Mouse (Mus musculus): ENCODE measurements at regions not wholly inside any gene's neighbourhood (a gene's known extent, or its start where the extent isn't known, plus 50 kb on each side); places are given as distances from the start of the nearest gene placed in this dataset.

GRCm38 (mm10) chr9:83221866-83222265 is 75.4 kb upstream of the Hmgn3 start:
- TF ChIP-seq CTCF (IDR thresholded peaks at IDR 0.05; ENCODE audit: borderline replicate concordance, extremely low read depth, insufficient read depth, insufficient read length) (no peak), POLR2A (IDR thresholded peaks at IDR 0.05; ENCODE audit: borderline replicate concordance, extremely low read depth, insufficient read depth, insufficient read length, poor library complexity, severe bottlenecking) (no peak)
- DNase-seq (ENCODE audit: low read depth) = no peak

GRCm38 (mm10) chr9:83202583-83202982 is 56.1 kb upstream of the Hmgn3 start:
- DNase-seq (ENCODE audit: low read depth) = no peak
- TF ChIP-seq CTCF (IDR thresholded peaks at IDR 0.05; ENCODE audit: borderline replicate concordance, extremely low read depth, insufficient read depth, insufficient read length) (no peak), POLR2A (IDR thresholded peaks at IDR 0.05; ENCODE audit: borderline replicate concordance, extremely low read depth, insufficient read depth, insufficient read length, poor library complexity, severe bottlenecking) (no peak)

DNA sequence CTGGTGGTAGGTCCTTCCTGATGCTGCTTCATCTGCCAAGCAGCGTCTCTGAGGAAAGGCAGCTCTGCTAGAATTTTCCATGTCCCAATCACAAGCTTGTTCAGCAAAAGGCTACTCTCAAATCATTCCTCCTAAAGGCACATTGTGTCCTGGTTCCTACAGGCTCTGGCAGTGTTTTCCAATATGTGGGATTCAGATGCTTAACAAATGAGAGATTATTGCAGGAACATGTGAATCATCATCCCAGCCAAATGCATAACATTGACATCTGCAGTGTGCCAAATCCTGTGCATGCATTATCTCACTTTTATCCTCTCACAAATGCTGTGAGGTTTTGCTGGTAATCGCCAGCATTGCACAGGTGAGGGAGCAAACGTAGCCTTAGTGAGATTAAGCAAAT is 53.3 kb upstream of the Hmgn3 start:
- no peak for TF ChIP-seq CTCF (IDR thresholded peaks at IDR 0.05; ENCODE audit: borderline replicate concordance, extremely low read depth, insufficient read depth, insufficient read length)
- no peak for TF ChIP-seq POLR2A (IDR thresholded peaks at IDR 0.05; ENCODE audit: borderline replicate concordance, extremely low read depth, insufficient read depth, insufficient read length, poor library complexity, severe bottlenecking)
- DNase-seq (ENCODE audit: low read depth) = no peak

- no peak for DNase-seq (ENCODE audit: low read depth)
- no peak for TF ChIP-seq POLR2A (IDR thresholded peaks at IDR 0.05; ENCODE audit: borderline replicate concordance, extremely low read depth, insufficient read depth, insufficient read length, poor library complexity, severe bottlenecking)
- TF ChIP-seq CTCF (IDR thresholded peaks at IDR 0.05; ENCODE audit: borderline replicate concordance, extremely low read depth, insufficient read depth, insufficient read length) = no peak
Measured at GRCm38 (mm10) chr9:83199176-83199575, 52.7 kb upstream of the Hmgn3 start.

- DNase-seq (ENCODE audit: low read depth) = no peak
- TF ChIP-seq POLR2A (IDR thresholded peaks at IDR 0.05; ENCODE audit: borderline replicate concordance, extremely low read depth, insufficient read depth, insufficient read length, poor library complexity, severe bottlenecking) = no peak
- no peak for TF ChIP-seq CTCF (IDR thresholded peaks at IDR 0.05; ENCODE audit: borderline replicate concordance, extremely low read depth, insufficient read depth, insufficient read length)
Measured at GRCm38 (mm10) chr9:83197013-83197412, 50.5 kb upstream of the Hmgn3 start.

All from brain, embryonic 14.5 days (tissue).